Mouse (Mus musculus): Measurements from ENCODE around the gene Mff. TPM values are rescaled to one million over a fixed set of nuclear protein-coding genes. Genes with fewer than 3 reads are reported as not detected.

Mff gene
- 156 and 164 TPM in 2 replicates for polyA plus RNA-seq (2015; fragmentation: Nextera tagmentation; extraction: Ambion mirVana)

- ATAC-seq (ENCODE audit: low read depth), result peak; percentile 96
- WGBS (ENCODE audit: insufficient replicate concordance), result 8% methylated on average over 38 of the region's 38 CpGs
- Histone ChIP-seq H3K9ac (ENCODE audit: low read depth, low read length) (peak within 1 kb of the TSS; percentile 84), H3K36me3 (ENCODE audit: control insufficient read depth, insufficient read depth) (peaks cover 15% of the 10 kb centered on the region), H3K4me1 (ENCODE audit: control insufficient read depth, low read depth, low read length) (peaks cover 6% of the 10 kb centered on the region), H3K4me2 (ENCODE audit: low read depth, low read length) (peak within 1 kb of the TSS; percentile 81), H3K4me3 (ENCODE audit: low read depth, low read length) (peak within 1 kb of the TSS; percentile 77), H3K9me3 (replicated peaks; ENCODE audit: control insufficient read depth, low read length) (no peaks in the 10 kb centered on the region), H3K27ac (ENCODE audit: low read length) (peak within 1 kb of the TSS; percentile 88), H3K27me3 (ENCODE audit: control insufficient read depth, insufficient read depth, low read depth, low read length) (no peaks in the 10 kb centered on the region)
Observed at GRCm38 (mm10) chr1:82724339-82725025, at the start of gene Mff. TSS of gene Mff (plus strand) at chr1:82724890.

DNA sequence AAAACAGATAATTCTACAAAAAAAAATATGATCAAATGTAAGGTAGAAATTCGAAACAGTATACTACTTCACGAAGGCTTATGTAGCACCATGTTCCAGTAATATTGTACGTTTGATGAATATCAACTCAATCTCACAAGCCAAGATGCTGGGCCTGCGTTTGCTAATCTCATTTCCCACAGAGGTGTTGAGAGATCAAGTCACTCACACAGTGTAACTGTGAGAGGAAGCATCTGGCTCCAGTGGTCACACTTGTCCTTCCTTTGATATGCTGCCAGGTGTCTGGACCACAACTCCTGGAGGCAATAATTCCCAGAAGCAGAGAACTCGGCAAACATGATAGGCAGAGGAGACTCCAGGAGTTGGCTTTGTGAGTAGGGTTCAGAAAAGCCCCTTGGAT, 38.4 kb upstream of the Mff start:
- no peaks in the 10 kb centered on the region for H3K36me3 ChIP-seq (ENCODE audit: control insufficient read depth, insufficient read depth)
- no peak overlapping the region for H3K9ac ChIP-seq (ENCODE audit: low read depth, low read length)
- H3K4me3 ChIP-seq (ENCODE audit: low read depth, low read length), result no peak overlapping the region
- no peaks in the 10 kb centered on the region for H3K27me3 ChIP-seq (ENCODE audit: control insufficient read depth, insufficient read depth, low read depth, low read length)
- no peak for ATAC-seq (ENCODE audit: low read depth)
- H3K27ac ChIP-seq (ENCODE audit: low read length), result no peak overlapping the region
- WGBS (ENCODE audit: insufficient replicate concordance), result 23% methylated on average over 5 of the region's 5 CpGs
- no peaks in the 10 kb centered on the region for H3K9me3 ChIP-seq (replicated peaks; ENCODE audit: control insufficient read depth, low read length)
- H3K4me1 ChIP-seq (ENCODE audit: control insufficient read depth, low read depth, low read length), result no peaks in the 10 kb centered on the region
- no peak overlapping the region for H3K4me2 ChIP-seq (ENCODE audit: low read depth, low read length)

GRCm38 (mm10) chr1:82686866-82687265, 37.8 kb upstream of the Mff start:
- no peak overlapping the region for H3K9ac ChIP-seq (ENCODE audit: low read depth, low read length)
- H3K36me3 ChIP-seq (ENCODE audit: control insufficient read depth, insufficient read depth), result no peaks in the 10 kb centered on the region
- no peak overlapping the region for H3K4me3 ChIP-seq (ENCODE audit: low read depth, low read length)
- no peak overlapping the region for H3K27ac ChIP-seq (ENCODE audit: low read length)
- ATAC-seq (ENCODE audit: low read depth), result peak; percentile 41; the same call in 1 of the 2 replicates
- no peaks in the 10 kb centered on the region for H3K9me3 ChIP-seq (replicated peaks; ENCODE audit: control insufficient read depth, low read length)
- no peaks in the 10 kb centered on the region for H3K4me1 ChIP-seq (ENCODE audit: control insufficient read depth, low read depth, low read length)
- no peaks in the 10 kb centered on the region for H3K27me3 ChIP-seq (ENCODE audit: control insufficient read depth, insufficient read depth, low read depth, low read length)
- 31% methylated on average over 2 of the region's 2 CpGs for WGBS (ENCODE audit: insufficient replicate concordance)
- no peak overlapping the region for H3K4me2 ChIP-seq (ENCODE audit: low read depth, low read length)

- H3K9ac ChIP-seq (ENCODE audit: low read depth, low read length), result no peak overlapping the region
- ATAC-seq (ENCODE audit: low read depth), result no peak
- WGBS (ENCODE audit: insufficient replicate concordance), result 71% methylated on average over 6 of the region's 6 CpGs
Observed at GRCm38 (mm10) chr1:82687931-82688330, 36.8 kb upstream of the Mff start.

DNA sequence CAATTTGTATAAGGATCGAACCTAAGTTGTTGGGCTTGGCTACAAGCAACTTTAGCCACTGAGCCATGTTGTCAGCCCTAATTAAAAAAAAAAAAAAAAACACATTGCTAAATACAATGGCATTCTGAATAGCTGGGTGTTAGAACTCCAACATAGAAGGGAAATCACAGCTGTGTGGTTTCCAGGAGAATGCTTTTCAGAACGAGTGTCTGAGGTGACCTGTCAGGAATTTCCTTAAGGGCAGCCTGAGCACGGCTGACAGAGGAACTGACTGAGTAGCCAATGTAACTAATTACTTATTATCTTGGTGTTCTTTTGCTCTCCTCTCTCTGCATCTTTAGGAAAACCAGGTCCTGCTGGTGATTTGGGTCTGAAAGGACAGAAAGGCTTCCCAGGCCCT, 28.8 kb upstream of the Mff start:
- Histone ChIP-seq H3K4me2 (ENCODE audit: low read depth, low read length) (no peak overlapping the region), H3K9me3 (replicated peaks; ENCODE audit: control insufficient read depth, low read length) (no peaks in the 10 kb centered on the region), H3K36me3 (ENCODE audit: control insufficient read depth, insufficient read depth) (no peaks in the 10 kb centered on the region), H3K27ac (ENCODE audit: low read length) (no peak overlapping the region), H3K27me3 (ENCODE audit: control insufficient read depth, insufficient read depth, low read depth, low read length) (no peaks in the 10 kb centered on the region), H3K4me3 (ENCODE audit: low read depth, low read length) (no peak overlapping the region), H3K4me1 (ENCODE audit: control insufficient read depth, low read depth, low read length) (no peaks in the 10 kb centered on the region), H3K9ac (ENCODE audit: low read depth, low read length) (no peak overlapping the region)
- 44% methylated on average over 3 of the region's 3 CpGs for WGBS (ENCODE audit: insufficient replicate concordance)
- no peak for ATAC-seq (ENCODE audit: low read depth)

More at GRCm38 (mm10) chr1:82687931-82688330, 36.8 kb upstream of the Mff start:
- H3K27me3 ChIP-seq (ENCODE audit: control insufficient read depth, insufficient read depth, low read depth, low read length), result no peaks in the 10 kb centered on the region
- H3K4me2 ChIP-seq (ENCODE audit: low read depth, low read length), result no peak overlapping the region
- H3K9me3 ChIP-seq (replicated peaks; ENCODE audit: control insufficient read depth, low read length), result no peaks in the 10 kb centered on the region
- no peak overlapping the region for H3K27ac ChIP-seq (ENCODE audit: low read length)
- no peaks in the 10 kb centered on the region for H3K36me3 ChIP-seq (ENCODE audit: control insufficient read depth, insufficient read depth)
- H3K4me1 ChIP-seq (ENCODE audit: control insufficient read depth, low read depth, low read length), result no peaks in the 10 kb centered on the region
- no peak overlapping the region for H3K4me3 ChIP-seq (ENCODE audit: low read depth, low read length)

GRCm38 (mm10) chr1:82717816-82718512, 6.7 kb upstream of the Mff start:
- ATAC-seq (ENCODE audit: low read depth), result peak; percentile 66
- WGBS (ENCODE audit: insufficient replicate concordance), result 45% methylated on average over 9 of the region's 9 CpGs
- H3K27ac ChIP-seq (ENCODE audit: low read length), result no peak overlapping the region
- no peaks in the 10 kb centered on the region for H3K27me3 ChIP-seq (ENCODE audit: control insufficient read depth, insufficient read depth, low read depth, low read length)
- no peaks in the 10 kb centered on the region for H3K9me3 ChIP-seq (replicated peaks; ENCODE audit: control insufficient read depth, low read length)
- peaks cover 10% of the 10 kb centered on the region; the same call in 1 of the 2 replicates for H3K4me1 ChIP-seq (ENCODE audit: control insufficient read depth, low read depth, low read length)
- H3K9ac ChIP-seq (ENCODE audit: low read depth, low read length), result no peak overlapping the region
- H3K4me2 ChIP-seq (ENCODE audit: low read depth, low read length), result no peak overlapping the region
- H3K36me3 ChIP-seq (ENCODE audit: control insufficient read depth, insufficient read depth), result no peaks in the 10 kb centered on the region
- no peak overlapping the region for H3K4me3 ChIP-seq (ENCODE audit: low read depth, low read length)

- no peaks in the 10 kb centered on the region for H3K9me3 ChIP-seq (replicated peaks; ENCODE audit: control insufficient read depth, low read length)
- H3K4me3 ChIP-seq (ENCODE audit: low read depth, low read length), result peak overlapping the region; percentile 77
- peaks cover 6% of the 10 kb centered on the region for H3K4me1 ChIP-seq (ENCODE audit: control insufficient read depth, low read depth, low read length)
- peak overlapping the region; percentile 81 for H3K4me2 ChIP-seq (ENCODE audit: low read depth, low read length)
- peak overlapping the region; percentile 84 for H3K9ac ChIP-seq (ENCODE audit: low read depth, low read length)
- peak overlapping the region; percentile 88 for H3K27ac ChIP-seq (ENCODE audit: low read length)
- peak; percentile 95 for ATAC-seq (ENCODE audit: low read depth)
- 2% methylated on average over 37 of the region's 37 CpGs for WGBS (ENCODE audit: insufficient replicate concordance)
- no peaks in the 10 kb centered on the region for H3K27me3 ChIP-seq (ENCODE audit: control insufficient read depth, insufficient read depth, low read depth, low read length)
- H3K36me3 ChIP-seq (ENCODE audit: control insufficient read depth, insufficient read depth), result peaks cover 22% of the 10 kb centered on the region
Observed at GRCm38 (mm10) chr1:82725026-82725874, 560 bp downstream of the Mff start.

- ATAC-seq (ENCODE audit: low read depth), result peak; percentile 34
- H3K4me3 ChIP-seq (ENCODE audit: low read depth, low read length), result peak overlapping the region; percentile 77
Observed at GRCm38 (mm10) chr1:82725875-82726185, 1.1 kb downstream of the Mff start.

More at GRCm38 (mm10) chr1:82725875-82726185, 1.1 kb downstream of the Mff start:
- H3K9ac ChIP-seq (ENCODE audit: low read depth, low read length), result peak overlapping the region; percentile 84
- H3K36me3 ChIP-seq (ENCODE audit: control insufficient read depth, insufficient read depth), result peaks cover 28% of the 10 kb centered on the region
- H3K27me3 ChIP-seq (ENCODE audit: control insufficient read depth, insufficient read depth, low read depth, low read length), result no peaks in the 10 kb centered on the region
- H3K4me1 ChIP-seq (ENCODE audit: control insufficient read depth, low read depth, low read length), result peaks cover 6% of the 10 kb centered on the region
- H3K27ac ChIP-seq (ENCODE audit: low read length), result peak overlapping the region; percentile 88
- H3K9me3 ChIP-seq (replicated peaks; ENCODE audit: control insufficient read depth, low read length), result no peaks in the 10 kb centered on the region
- WGBS (ENCODE audit: insufficient replicate concordance), result 13% methylated on average over 4 of the region's 4 CpGs
- H3K4me2 ChIP-seq (ENCODE audit: low read depth, low read length), result peak overlapping the region; percentile 81

All from liver, embryonic 16.5 days (tissue).